Mouse (Mus musculus): ENCODE measurements around the gene Flnb. TPM values are rescaled to one million over a fixed set of nuclear protein-coding genes. Genes with fewer than 3 reads are reported as not detected.

The Flnb gene
- total RNA-seq, 2 experiments from 2014 or later: 0.76 to 1.3 TPM

DNA sequence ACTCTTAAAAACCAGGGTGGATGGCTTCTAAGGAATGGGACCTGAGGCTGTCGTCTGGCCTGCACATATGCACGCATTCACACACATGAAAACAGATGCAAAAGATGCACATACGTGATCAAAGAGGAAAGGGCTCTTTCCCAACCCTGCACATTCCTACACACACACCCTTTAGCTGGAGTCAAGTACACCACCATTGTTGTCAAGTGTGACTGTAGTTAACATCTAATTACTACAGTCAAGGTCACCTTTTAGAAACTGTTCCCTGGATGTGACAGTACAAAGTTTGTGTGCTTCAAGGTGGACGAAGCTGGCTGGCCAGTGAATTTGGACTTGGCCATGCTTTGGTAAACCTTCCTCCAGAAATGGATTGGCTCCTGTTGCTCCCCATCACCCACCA is 114.4 kb downstream of the Flnb start:
- no peak for ATAC-seq (replicated peaks; ENCODE audit: low FRiP score, low TSS enrichment, poor library complexity, severe bottlenecking)

DNA sequence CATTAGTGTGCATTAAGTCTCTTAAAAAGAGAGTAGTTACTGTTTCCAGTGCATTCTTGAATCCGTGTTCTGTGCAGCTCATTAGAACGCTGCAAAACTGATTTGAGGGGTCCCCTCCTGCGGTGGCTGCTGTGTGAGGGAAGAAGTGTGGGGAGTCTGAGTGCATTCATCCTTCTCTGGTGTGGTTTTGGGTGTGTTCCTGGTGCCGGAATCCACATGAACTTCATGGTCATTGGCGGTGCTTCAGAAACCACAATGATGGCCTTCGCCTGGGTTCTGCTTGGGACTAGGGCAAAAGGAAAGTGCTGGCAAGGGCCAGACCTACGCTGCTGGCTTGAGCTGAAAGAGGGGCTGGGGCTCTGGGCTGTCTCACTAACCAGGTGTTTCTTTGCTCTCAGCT is 116.4 kb downstream of the Flnb start:
- no peak for ATAC-seq (replicated peaks; ENCODE audit: low FRiP score, low TSS enrichment, poor library complexity, severe bottlenecking)

DNA sequence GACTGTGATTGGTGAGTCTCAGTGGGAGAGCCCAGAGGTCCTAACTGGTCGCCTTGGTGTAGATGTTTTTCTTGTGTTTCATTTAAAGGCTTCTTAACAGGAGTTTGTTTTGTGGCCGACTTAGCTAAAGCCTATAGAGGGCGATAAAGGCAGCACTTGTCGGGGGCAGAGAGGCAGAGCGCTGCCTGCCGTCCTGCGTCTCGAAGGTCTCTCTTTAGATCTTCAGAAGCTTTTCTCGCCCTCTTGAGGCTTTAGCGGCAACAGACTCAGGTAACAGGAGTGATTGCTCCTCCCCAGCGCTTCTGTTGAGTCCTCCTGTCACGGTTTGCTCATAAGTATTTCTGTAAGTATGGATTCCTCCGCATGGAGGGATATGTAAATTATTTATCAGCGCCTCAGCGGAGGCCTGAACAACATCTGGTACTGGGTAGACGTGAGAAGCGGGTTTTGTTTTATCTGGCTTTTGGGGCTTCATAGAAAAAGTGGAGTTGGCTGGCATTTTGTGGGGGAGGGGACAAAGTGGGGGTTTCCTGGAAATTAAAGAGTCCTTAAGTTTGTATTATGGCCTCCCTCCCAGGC is 119.4 kb downstream of the Flnb start:
- ATAC-seq (replicated peaks; ENCODE audit: low FRiP score, low TSS enrichment, poor library complexity, severe bottlenecking): peak; percentile 79

DNA sequence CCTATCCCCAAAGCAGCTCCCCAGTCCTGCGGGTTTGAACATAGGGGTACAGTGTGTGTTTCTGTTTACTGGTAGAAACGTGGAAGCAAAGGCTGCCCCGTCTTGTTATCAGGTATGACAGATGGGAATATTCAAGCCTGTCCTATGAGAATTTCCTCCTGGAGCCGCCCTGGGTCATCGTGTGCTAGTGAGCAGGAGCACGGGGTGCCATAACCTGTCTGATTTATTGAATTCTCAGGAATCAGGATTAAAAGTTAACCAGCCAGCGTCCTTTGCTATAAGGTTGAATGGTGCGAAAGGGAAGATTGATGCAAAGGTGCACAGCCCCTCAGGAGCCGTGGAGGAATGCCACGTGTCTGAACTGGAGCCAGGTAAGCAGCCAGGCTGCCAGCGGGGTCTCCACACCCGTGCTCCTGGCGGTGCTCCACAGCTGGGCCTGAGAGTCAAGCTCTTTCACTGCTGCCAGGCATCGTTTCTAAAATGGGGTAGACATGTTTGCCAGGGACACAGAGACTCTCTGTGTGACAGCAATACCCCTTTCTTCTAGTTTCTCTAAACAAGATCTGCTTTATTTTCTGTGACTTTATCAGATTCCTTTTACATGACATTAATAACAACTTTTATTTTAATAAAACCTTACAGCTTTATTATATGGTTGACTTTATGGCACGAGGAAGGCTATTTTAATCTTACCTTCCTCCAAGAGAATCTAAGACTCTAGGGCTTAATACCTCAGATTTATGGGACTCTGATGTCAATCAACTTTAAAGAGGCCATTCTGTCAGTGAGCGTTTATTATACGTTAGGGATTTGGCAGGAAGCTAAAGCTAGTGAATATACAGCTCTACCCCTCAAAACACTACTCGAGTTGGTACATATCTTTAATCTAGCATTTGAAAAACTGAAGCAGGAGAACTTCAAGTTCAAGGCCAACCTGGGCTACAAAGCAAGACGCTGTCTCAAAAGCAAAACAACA is 121.3 kb downstream of the Flnb start:
- ATAC-seq (replicated peaks; ENCODE audit: low FRiP score, low TSS enrichment, poor library complexity, severe bottlenecking): no peak

DNA sequence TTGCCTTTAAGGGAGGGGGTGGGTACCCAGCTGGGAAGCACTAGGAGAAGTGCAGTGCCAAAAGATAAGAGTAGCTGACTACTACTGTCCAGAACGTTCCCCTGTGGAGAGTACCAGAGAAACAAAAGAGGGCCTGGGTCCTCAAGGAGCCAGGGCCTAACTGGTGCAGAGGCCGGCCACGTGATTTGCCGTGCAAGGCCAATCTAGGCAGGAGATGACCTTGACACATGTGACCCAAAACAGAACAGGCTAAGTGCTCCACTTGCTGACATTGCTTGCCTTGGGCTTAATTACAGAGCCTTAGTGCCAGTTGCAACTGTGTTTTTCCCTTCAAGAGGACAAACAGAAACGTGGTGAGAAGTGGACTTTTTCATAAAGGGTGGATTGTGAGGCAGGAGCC is 123.7 kb downstream of the Flnb start:
- ATAC-seq (replicated peaks; ENCODE audit: low FRiP score, low TSS enrichment, poor library complexity, severe bottlenecking): no peak

DNA sequence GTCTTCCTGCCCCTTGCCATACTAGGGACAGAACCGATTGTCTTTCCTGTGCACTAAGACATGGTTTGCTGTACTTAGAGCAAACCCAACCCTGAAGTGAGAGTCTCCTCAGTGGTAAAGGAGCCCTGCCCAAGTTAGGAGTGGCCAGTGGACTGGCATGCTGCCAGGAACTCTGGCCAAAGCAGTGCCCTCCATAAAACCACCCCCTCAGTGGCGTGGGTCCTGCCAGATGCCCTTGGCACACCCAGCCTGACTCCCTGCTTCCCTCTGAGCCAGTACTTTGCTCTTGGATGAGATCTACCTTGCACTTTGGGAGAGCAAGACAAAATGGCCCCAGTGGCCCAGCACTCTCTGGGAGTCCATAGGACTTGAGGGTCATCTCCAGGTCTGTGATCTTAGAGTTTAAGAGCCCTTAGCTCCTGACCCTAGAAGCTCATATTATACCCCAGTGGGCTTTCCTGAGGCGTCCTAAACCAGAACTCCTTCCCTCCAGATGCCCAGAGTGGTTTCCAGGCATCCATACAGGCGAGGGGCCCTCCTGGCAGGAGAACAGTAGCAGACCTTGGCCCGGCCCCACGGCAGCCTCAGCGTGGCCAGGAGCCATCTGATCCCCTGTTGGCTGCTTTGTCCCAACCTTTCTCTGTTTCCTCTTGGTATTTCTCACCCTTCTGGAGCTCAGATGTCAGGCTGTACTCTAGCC is 125.5 kb downstream of the Flnb start:
- no peak for ATAC-seq (replicated peaks; ENCODE audit: low FRiP score, low TSS enrichment, poor library complexity, severe bottlenecking)

DNA sequence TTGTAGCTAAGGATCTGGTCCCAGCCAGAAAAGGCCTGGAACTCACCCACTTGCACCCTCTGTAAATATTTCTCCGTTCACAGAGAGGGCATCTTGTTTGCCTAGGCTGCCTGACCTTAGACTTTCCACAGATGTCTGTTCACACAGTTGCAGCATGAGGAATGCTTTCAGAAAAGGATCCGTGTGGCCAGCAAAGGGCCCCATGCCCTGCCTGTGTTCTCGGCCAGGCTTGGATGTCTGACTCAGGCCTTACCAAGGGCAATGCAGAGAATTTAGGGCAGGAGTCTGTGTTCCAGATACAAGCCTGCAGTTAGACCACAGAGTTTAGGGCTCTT is 126.0 kb downstream of the Flnb start:
- ATAC-seq (replicated peaks; ENCODE audit: low FRiP score, low TSS enrichment, poor library complexity, severe bottlenecking): no peak

DNA sequence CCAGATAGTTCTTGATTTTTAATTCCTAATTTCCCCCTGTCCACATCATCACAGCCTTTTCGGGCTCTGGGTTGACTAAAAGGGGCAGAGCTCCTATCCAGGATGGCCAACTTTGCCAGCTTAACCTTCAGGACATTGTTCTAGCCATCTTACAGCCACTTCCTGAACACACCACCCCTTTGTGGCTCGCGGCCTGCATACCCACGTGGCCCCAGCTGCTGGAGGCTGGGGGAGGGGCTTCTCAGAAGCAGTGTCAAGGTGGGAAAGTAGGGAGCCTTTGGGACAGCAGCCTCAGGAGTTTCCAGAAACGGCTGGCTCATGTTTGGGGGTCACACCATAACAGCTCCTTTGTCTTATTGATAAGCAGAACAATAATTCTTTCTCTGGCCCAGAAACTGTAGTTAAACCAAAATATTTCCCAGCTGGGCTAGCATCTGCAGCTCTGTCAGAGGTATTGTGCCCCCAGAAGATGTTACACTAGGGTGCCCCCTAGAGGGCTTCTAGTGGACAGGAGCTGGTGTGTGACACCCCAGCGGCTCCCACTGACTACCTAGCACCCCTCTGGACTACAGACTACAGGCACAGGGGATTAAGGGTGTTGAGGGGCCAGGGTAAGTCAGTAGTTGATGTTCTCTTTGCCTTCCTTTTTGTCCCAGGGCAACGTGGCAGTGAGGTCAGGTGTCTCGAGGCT is 126.7 kb downstream of the Flnb start:
- ATAC-seq (replicated peaks; ENCODE audit: low FRiP score, low TSS enrichment, poor library complexity, severe bottlenecking): peak; percentile 77; the same call in 1 of the 2 replicates

DNA sequence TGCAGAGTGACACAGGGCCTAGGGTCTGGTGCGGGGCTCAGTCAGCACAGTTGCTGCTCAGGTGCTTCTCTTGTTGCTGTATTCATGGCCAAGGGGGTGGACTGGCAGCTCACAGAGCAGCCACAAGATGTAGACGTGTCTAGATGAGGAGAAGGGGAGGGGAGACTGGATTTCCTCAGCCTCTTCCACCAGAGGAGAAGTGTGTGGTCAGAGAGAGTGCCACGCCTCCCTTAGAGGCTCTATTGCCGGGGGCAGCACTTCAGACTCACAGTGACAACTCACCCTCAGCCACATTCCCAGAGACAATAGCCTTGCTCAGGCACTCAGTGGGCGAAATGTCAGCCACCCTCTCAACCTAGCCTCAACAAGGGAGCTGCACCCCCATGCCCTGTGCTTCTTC is 127.5 kb downstream of the Flnb start:
- ATAC-seq (replicated peaks; ENCODE audit: low FRiP score, low TSS enrichment, poor library complexity, severe bottlenecking): no peak

DNA sequence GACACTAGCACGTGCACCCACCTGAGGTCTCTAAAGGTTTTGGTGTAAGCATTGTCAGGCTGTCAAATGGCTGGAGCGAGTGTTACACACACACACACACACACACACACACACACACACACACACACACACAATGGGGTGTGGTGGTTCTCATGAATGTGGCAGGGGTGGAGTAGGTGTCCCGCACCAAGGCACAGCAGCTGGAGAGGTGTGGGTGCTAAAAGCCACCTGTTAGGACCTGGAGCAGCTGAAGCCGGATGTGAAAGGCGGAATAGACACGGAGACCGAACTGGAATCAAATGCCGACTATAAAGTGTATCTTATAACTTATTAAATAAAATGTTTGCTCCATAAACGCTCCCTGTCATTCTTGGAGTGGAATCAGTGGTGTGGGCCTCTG is 133.5 kb downstream of the Flnb start:
- ATAC-seq (replicated peaks; ENCODE audit: low FRiP score, low TSS enrichment, poor library complexity, severe bottlenecking): no peak

DNA sequence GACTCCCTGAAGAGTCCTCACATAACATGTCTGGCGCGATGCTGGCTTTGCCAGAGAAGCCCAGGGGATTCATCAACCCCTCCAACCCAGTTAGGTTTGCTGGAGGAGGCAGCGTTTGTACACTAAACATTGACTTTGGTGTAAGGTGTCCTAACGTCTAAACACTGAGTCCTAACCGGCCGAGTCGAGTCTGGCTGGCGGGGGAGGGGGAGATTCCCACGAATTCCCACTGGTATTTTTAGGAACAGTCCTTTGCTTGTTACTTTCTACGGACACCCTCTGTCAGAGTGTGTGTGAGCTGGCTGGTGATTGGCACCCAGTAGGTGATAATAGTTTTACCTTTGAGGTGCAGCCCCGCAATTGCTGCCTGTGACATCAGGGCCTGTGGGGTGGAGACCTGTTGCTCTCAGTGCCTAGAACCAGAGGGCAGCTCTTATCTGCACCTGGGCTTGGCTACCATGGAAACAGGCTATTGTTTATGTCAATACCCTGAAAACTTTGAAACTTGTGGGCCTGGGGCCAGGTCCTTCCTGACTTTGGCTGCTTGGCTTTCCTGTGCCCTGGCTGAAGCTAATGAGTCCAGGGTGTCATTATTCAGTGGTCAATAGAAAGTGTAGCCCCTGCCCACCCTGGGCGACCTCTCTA is 135.0 kb downstream of the Flnb start:
- peak; percentile 77 for ATAC-seq (replicated peaks; ENCODE audit: low FRiP score, low TSS enrichment, poor library complexity, severe bottlenecking)

DNA sequence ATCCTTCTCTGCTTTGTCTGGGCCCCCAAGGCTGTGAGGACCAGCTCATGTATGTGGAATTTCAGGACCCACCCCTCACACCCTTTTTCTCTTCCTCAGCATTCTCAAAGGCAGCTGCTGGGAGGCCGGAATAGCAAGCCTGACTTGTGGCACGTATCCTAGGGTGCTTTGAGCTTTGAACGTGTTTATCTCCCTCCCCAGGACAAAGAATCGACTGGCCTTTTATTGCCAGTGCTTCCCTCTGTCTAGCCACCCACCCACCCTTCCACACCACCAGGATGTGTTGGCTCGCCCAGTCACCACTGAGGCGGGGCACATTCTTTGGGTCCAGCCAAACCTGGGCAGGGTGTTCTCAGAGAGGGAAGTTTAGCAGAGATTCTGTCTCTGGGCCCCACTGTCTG is 136.3 kb downstream of the Flnb start:
- no peak for ATAC-seq (replicated peaks; ENCODE audit: low FRiP score, low TSS enrichment, poor library complexity, severe bottlenecking)

DNA sequence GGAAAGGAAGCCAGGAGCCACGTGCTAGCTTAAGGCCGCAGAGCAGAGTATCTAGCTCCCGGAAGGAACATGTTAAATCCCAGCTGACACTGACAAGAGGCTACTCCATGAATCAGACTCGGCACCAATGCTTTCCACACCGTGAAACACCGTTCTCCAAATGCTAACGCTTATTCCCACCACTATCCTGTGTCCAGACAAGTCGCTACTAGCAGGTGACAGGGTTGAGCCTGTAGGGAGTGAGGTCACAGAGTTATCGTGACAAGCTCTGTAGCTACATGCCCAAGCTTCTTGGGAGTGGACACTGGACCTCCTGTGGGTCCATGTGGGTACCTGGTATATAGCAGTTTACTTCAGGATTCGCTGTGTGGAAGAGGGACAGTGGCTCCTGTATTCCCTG is 138.7 kb downstream of the Flnb start:
- ATAC-seq (replicated peaks; ENCODE audit: low FRiP score, low TSS enrichment, poor library complexity, severe bottlenecking): no peak

DNA sequence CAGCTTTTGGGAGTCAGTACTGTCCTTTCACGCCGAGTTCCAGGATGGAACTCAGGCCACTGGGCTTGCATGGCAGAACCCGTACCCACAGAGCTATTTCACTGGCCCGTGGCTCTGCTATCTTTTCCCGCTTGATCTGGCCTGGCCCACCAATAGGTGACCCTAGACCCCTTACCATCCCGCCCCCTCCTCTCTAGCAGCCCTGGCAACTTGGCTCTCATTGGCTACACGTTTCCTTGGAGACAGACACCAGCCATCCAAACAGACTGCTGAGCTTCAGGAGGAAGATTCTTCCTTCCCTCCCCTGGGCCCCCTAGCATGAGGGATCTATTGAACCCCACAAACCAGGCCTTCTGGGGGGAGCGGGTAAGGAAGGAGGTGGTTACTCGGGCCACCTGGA is 139.3 kb downstream of the Flnb start, which contains the start of gene Gm45521:
Gene Gm45521 (plus strand): TSS at position 240 of the 400 bp plus-strand sequence.
- ATAC-seq (replicated peaks; ENCODE audit: low FRiP score, low TSS enrichment, poor library complexity, severe bottlenecking): no peak

DNA sequence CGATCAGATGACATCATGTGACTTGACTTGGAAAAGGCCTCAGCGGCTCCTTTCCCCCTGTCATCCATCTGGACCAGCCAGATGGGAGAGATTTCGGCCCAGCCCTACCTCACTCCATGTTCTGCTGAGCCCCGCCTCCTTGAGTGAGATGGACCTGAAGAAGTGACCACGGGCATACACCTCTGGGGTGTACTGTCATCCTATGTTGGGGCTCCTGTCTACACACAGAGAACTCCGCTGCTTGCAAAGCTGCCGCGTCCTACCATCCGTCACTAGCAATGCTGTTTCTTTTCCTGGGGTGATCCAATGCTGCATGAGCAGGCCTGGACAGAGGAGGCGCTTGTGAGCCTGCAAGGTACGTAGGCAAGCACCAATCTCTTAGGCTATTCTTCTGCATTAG is 142.9 kb downstream of the Flnb start:
- ATAC-seq (replicated peaks; ENCODE audit: low FRiP score, low TSS enrichment, poor library complexity, severe bottlenecking): peak; percentile 51; the same call in 1 of the 2 replicates

DNA sequence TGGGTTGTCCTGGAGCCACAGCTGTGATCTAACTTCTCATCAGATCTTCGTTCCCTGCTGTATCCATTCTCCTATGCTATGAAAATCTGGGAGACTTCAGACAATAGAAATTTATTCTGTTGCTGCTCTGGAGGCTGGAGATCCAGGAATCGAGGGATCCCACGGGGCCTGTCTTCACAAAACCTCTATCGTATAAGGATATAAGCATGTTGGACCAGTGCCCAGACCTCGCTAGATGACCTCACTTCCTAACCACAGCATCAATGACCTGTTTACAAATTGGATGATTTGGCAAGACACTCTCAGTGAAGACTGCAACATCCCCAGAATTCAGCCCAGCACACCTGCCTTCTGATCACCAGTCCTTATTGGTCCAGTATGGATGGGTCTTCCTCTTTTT is 144.0 kb downstream of the Flnb start:
- ATAC-seq (replicated peaks; ENCODE audit: low FRiP score, low TSS enrichment, poor library complexity, severe bottlenecking): no peak

DNA sequence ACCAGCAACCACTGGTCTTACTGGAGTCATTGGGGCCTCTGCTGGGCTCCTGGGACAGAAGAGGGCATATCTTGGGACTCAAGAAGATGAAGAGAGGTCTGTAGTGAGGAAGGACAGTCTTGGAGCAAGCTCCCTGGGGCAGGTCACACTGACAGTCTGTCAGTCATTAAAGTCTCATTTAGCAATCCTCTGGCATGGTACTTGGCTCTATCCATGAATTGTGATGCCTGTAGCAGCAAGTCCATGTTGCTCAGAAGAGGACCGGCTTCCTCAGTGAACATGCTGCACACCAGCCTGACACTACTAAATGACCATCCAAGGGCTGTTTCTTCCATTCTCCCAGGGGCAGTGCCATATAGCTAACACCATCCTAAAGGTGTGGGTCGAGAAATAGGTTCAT is 144.9 kb downstream of the Flnb start:
- ATAC-seq (replicated peaks; ENCODE audit: low FRiP score, low TSS enrichment, poor library complexity, severe bottlenecking): no peak

DNA sequence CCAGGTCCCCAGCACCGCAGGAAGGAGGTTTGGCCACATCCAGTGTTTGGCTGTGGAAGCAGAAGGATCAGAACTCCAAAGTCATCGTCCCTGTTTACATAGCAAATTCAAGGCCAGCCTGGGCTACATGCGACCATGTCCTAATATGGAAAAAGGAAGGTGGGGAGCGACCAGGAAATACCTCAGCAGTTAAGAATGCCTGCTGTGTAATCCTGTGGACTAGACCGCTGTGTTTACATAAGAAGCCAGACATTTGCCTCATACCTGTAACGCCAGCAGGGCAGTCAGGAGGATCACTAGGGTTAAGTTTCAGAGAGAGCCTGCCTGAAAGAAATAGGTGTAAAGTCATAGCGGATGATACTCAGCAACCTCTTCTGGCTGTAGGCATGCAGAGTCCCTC is 145.4 kb downstream of the Flnb start:
- ATAC-seq (replicated peaks; ENCODE audit: low FRiP score, low TSS enrichment, poor library complexity, severe bottlenecking): no peak

DNA sequence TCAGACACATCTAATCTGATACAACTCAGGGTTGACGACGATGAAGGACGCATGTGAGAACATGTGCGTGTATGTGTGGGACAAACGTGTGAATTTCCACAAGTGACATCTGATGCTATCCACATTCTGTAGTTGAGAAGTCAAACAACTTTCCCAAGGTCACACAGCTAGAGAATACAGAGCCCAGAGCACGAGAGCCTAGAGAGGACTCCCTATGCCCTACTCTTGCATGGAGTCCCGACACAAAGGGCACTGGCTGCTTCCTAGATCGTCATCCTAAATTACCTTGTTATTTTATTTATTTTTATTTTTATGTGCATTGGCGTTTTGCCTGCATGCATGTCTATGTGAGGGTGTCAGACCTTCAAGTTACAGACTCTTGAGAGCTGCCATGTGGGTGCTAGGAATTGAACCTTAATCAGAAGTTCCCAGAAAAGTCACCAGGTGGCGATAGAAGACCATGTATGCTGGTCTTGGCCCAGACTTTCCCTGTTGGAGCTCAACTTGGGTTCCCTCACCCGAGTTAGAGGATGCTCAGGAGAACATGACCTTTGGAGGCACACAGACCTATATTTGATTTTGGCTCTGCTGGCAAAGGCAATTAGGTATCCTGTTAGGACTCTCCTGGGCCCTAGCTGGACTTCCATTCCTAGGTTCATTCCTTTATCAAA is 146.6 kb downstream of the Flnb start:
- peak; percentile 76 for ATAC-seq (replicated peaks; ENCODE audit: low FRiP score, low TSS enrichment, poor library complexity, severe bottlenecking)

Data from megakaryocyte-erythroid progenitor cell, adult 5-6 weeks (primary cell).